ENCODE assay signal across 25 mouse cellular contexts in genomic region chr17:64629486-64629885, GRCm38 (mm10). TPM values are rescaled to one million over a fixed set of nuclear protein-coding genes. Genes with fewer than 3 reads are reported as not detected.
DNase-seq lines count a peak whose midpoint lies in the region; ATAC-seq and TF ChIP-seq lines count a peak whose summit lies in the region.
"Had no signal": no experiment of that assay in that cellular context is flagged by ENCODE, and none has a peak within 500 bp of the region (broad histone marks: within the 10 kb centered on the region; RNA-seq: fewer than 3 reads in every experiment).

No protein-coding gene starts in this region.

- no peaks in the 10 kb centered on the region; the same call in 1 of the 2 replicates for H3K4me1 ChIP-seq in liver, postnatal 0 days (ENCODE audit: insufficient read depth)
- H3K4me1 ChIP-seq in liver, embryonic 12.5 days: no peaks in the 10 kb centered on the region
- H3K4me1 ChIP-seq in cerebellum, adult 2 months (ENCODE audit: control insufficient read depth, insufficient read depth, low read length): no peaks in the 10 kb centered on the region
- H3K4me1 ChIP-seq: embryonic facial prominence, embryonic 13.5 days had no signal

- DNase-seq in heart, adult 11 months: peak; percentile 59
- no peak for DNase-seq in heart, adult 18-20 months
- DNase-seq in liver, postnatal 0 days: no peak
- DNase-seq in thymus, postnatal 0 days (ENCODE audit: low spot score): peak; percentile 27
- DNase-seq in thymus, postnatal 25 days: no peak
- DNase-seq in cerebellum, adult 2 months: no peak
- DNase-seq: adrenal gland, adult 2 months; adrenal gland, postnatal 14 days; cerebellum, adult 11 months; cerebellum, adult 8-10 months; cerebellum, postnatal 10 days; cerebellum, postnatal 36 days; embryo, embryonic 11 days; gastrocnemius, postnatal 25 days; heart, postnatal 10 days; heart, postnatal 4 days had no signal

- ATAC-seq in liver, postnatal 0 days: peak; percentile 19; the same call in 1 of the 2 replicates
- ATAC-seq in liver, embryonic 12.5 days: no peak
- ATAC-seq: forebrain, embryonic 13.5 days; forebrain, embryonic 16.5 days; hindbrain, postnatal 0 days had no signal

- no peak for TF ChIP-seq POLR2A in cerebellum, adult 2 months (IDR thresholded peaks at IDR 0.05; ENCODE audit: borderline replicate concordance, insufficient read depth, low read length)

- peak overlapping the region; percentile 29; the same call in 1 of the 2 replicates for H3K27ac ChIP-seq in liver, postnatal 0 days (ENCODE audit: low read depth)
- H3K27ac ChIP-seq in liver, embryonic 12.5 days: no peak overlapping the region
- H3K27ac ChIP-seq in cerebellum, adult 2 months (ENCODE audit: insufficient read depth, low read length): no peak overlapping the region
- H3K27ac ChIP-seq: embryonic facial prominence, embryonic 10.5 days; embryonic facial prominence, embryonic 13.5 days; forebrain, embryonic 10.5 days; forebrain, embryonic 13.5 days; hindbrain, embryonic 14.5 days; hindbrain, postnatal 0 days had no signal

- no peak overlapping the region for H3K4me2 ChIP-seq in liver, postnatal 0 days (ENCODE audit: low read depth, low read length)
- no peak overlapping the region for H3K4me2 ChIP-seq in liver, embryonic 12.5 days
- H3K4me2 ChIP-seq: embryonic facial prominence, embryonic 13.5 days; forebrain, embryonic 13.5 days; heart, embryonic 11.5 days; hindbrain, embryonic 14.5 days had no signal

- no peak for TF ChIP-seq EP300 in liver, postnatal 0 days (IDR thresholded peaks at IDR 0.05; ENCODE audit: low read depth)

- peaks cover 59% of the 10 kb centered on the region for H3K36me3 ChIP-seq in liver, postnatal 0 days (replicated peaks; ENCODE audit: insufficient read depth, low read length)
- H3K36me3 ChIP-seq in liver, embryonic 12.5 days: peaks cover 44% of the 10 kb centered on the region

- no peaks in the 10 kb centered on the region for H3K27me3 ChIP-seq in liver, postnatal 0 days (ENCODE audit: insufficient read depth, low read length)
- no peaks in the 10 kb centered on the region for H3K27me3 ChIP-seq in liver, embryonic 12.5 days (replicated peaks)
- no peaks in the 10 kb centered on the region for H3K27me3 ChIP-seq in cerebellum, adult 2 months (ENCODE audit: control insufficient read depth, insufficient read depth, low read length)
- H3K27me3 ChIP-seq: embryonic facial prominence, embryonic 13.5 days; forebrain, embryonic 13.5 days had no signal

- no peak for TF ChIP-seq CTCF in liver, postnatal 0 days (IDR thresholded peaks at IDR 0.05; ENCODE audit: low read depth)
- TF ChIP-seq CTCF in cerebellum, adult 2 months (IDR thresholded peaks at IDR 0.05; ENCODE audit: borderline replicate concordance, insufficient read depth, low read depth, low read length): no peak

- no peak overlapping the region for H3K4me3 ChIP-seq in liver, postnatal 0 days (ENCODE audit: low read depth, low read length)
- no peak overlapping the region for H3K4me3 ChIP-seq in liver, embryonic 12.5 days
- H3K4me3 ChIP-seq in cerebellum, adult 2 months (replicated peaks; ENCODE audit: insufficient read depth, low read depth, low read length): no peak overlapping the region
- H3K4me3 ChIP-seq: embryonic facial prominence, embryonic 10.5 days; embryonic facial prominence, embryonic 13.5 days; forebrain, embryonic 10.5 days; forebrain, embryonic 13.5 days had no signal

- 81% methylated on average over 5 of the region's 5 CpGs for WGBS in liver, postnatal 0 days (ENCODE audit: insufficient replicate concordance)
- WGBS in liver, embryonic 12.5 days (ENCODE audit: insufficient replicate concordance): 79% methylated on average over 5 of the region's 5 CpGs
- WGBS in cerebellum, adult 2 months: 72% methylated on average over 5 of the region's 5 CpGs

- H3K9me3 ChIP-seq in liver, postnatal 0 days (ENCODE audit: low read length): no peaks in the 10 kb centered on the region
- no peaks in the 10 kb centered on the region for H3K9me3 ChIP-seq in liver, embryonic 12.5 days (replicated peaks)
- H3K9me3 ChIP-seq: embryonic facial prominence, embryonic 10.5 days; embryonic facial prominence, embryonic 13.5 days; forebrain, embryonic 10.5 days; forebrain, embryonic 13.5 days had no signal

- no peak overlapping the region for H3K9ac ChIP-seq in liver, postnatal 0 days (replicated peaks)
- H3K9ac ChIP-seq in liver, embryonic 12.5 days: no peak overlapping the region
- H3K9ac ChIP-seq: embryonic facial prominence, embryonic 13.5 days; forebrain, embryonic 13.5 days; hindbrain, embryonic 14.5 days had no signal

RNA-seq across cellular contexts. Expression of gene Man2a1, which starts 28.9 kb away (rescaled TPM):
- total RNA-seq in heart, adult 18-20 months (2021): 10 to 100 TPM; 15.9 to 18.4 TPM
- polyA plus RNA-seq in liver, postnatal 0 days (2015; fragmentation: Nextera tagmentation; extraction: Ambion mirVana): 11.5 and 12.8 TPM in 2 replicates
- 5.9 and 7.3 TPM in 2 replicates for polyA plus RNA-seq in liver, embryonic 12.5 days (2016; fragmentation: Nextera tagmentation; extraction: Ambion mirVana)
- polyA plus RNA-seq in thymus, postnatal 0 days (2015; fragmentation: Nextera tagmentation; extraction: Ambion mirVana): 9.9 and 13.9 TPM in 2 replicates
- polyA plus RNA-seq in cerebellum, adult 2 months (2012; rRNA removed): 5.7 TPM in 2 replicates

Comparison
In these comparisons a context has a peak if more than half of its experiments do, and no peak if none do; other contexts are left out.
1. DNase-seq: peak in heart, adult 11 months (single experiment) and thymus, postnatal 0 days (single experiment); none in heart, adult 18-20 months (0 of 2), liver, postnatal 0 days (single experiment), thymus, postnatal 25 days (single experiment) and cerebellum, adult 2 months (0 of 2).